Mouse (Mus musculus) CD4-positive, CD25-positive, alpha-beta regulatory T cell, adult 9 weeks (primary cell): ENCODE measurements around the gene B9d2. TPM values are rescaled to one million over a fixed set of nuclear protein-coding genes. Genes with fewer than 3 reads are reported as not detected.

ENCODE experiments used
- polyA plus RNA-seq: library from polyadenylated mRNA; unstranded; fragments of 100-300 nt; shearing (Covaris generic); gene quantifications from one replicate; pipeline ENCODE4 v1.2.1, GENCODE M21; 2017

The B9d2 gene
- polyA plus RNA-seq, result 55.3 TPM

DNA sequence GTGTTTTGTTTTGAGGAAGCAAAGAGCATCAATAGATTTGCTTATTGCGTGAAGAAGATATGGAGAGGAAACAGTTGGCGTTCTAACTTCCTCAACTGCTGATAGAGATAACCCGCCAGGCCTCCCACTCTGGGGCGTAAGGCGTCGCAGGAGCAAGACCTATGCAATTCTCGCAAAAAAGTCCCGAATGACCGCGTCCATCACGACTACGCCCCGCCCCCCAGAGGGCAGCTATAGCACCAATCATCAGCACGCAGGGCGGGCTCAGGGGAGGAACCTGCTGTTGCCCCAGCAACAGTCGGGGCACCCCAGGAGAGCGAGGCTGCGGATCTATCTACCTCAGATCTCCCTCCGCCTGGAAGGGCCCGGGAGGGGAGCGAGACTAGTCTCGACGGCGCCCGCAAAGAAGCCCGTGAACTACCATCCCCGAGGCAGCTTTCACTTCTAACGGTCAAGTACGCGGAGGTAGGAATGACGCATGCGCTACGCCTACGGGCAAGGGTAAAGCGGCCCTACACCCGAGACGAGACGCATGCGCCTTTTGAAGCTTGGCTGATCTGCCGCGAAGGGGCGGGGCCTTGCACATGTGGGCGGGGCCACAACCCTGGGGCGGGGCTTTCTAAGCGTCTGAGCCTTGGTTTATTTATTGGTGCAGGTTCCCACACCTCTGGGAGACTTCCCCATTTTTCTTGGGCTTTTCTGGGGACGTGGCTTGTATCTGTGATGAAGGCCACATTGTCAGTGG, at the start of gene B9d2:
Gene B9d2 (plus strand): TSS at position 267 of the 745 bp plus-strand sequence.

DNA sequence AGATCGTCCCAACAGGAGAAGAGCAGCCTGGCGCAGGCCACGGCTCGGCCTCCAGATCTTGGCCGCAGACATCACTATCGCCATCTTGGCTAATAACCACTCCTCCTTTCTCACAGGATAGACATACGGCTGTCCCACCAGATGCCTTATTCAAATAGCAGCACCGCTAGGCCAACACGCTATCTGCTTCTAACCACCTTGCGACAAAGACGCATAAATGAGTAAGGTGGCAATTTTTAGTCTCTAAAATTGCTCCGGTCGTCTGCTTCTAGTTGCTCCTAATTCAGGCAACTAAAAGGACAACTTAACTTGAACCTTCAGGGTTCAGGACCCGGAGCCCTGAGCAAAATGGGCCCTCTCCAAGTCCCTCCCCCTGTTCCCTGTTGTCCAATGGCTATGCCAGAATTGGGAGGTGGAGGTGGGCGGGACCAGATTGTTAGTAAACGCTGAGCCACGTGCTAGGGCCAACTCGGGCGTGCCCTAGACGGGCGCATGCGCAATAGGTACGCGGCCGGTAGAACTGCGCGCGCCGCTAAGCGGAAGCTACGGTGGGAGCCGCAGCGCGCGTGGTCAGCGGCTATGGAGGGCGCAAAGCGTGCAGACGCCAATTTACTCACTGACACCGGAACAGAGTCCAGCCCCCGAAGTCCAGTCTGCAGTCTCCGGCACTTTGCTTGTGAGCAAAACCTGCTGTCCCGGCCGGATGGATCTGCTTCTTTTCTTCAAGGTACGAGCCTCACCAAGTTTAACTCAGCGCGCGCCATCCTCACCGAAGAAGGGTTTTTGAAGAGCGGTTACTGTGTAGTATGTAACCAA, 21.7 kb upstream of the B9d2 start, which contains the start of the genes Bckdha and Exosc5:
Gene Bckdha (minus strand): TSS at position 325 of the 816 bp plus-strand sequence.
Gene Exosc5 (plus strand): TSS at position 508 of the 816 bp plus-strand sequence.

GRCm38 (mm10) chr7:25674719-25675300, 5.8 kb upstream of the B9d2 start, which contains the start of gene Tmem91:
Tmem91 (minus strand) TSS chr7:25675166.

DNA sequence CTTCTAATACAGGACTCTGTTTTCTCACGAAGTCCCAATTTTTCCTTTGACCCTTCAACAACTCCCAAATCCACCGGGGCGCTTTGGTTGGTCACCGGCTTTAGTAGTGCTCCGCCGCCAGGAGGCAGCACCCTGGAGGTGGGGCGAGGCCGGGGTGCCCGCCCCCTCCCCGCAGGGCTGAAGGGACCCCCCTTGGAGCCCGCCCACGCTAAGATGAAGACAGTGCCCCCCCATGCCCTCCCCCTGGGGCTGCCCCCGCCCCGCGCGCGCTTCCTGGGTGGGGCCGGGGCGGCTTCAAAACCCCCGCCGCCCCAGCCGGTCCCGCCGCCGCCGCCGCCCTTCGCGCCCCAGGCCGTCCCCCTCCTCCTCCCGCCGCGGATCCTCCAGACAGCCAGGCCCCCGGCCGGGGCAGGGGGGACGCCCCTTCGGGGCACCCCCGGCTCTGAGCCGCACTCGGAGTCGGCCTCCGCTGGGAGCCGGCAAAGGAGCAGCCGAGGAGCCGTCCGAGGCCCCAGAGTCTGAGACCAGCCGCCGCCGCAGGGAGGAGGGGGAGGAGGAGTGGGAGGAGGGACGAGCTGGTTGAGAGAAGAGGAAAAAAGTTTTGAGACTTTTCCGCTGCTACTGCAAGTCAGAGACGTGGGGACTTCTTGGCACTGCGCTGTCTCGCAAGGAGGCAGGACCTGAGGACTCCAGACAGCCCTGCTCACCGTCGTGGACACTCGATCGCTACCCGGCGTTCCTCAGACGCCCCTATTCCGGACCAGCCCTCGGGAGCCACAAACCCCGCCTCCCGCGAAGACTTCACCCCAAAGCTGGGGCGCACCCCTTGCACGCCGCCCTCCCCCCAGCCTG, 6.3 kb downstream of the B9d2 start, which contains the start of gene Tgfb1:
Gene Tgfb1 (plus strand): TSS at position 323 of the 852 bp plus-strand sequence.

GRCm38 (mm10) chr7:25718788-25719417, 38.3 kb downstream of the B9d2 start, which contains the start of gene Ccdc97:
Ccdc97 (minus strand) TSS chr7:25719088.

Other genes starting within 250 kb of the B9d2 start
- gene Ceacam1, start 203.2 kb upstream of the B9d2 start, polyA plus RNA-seq, result 0.89 TPM
- gene Ceacam2, start 140.9 kb upstream of the B9d2 start, polyA plus RNA-seq, result not detected
- not detected for gene Erich4, start 64.9 kb upstream of the B9d2 start, polyA plus RNA-seq
- 89.7 TPM for gene Dmac2, start 61.4 kb upstream of the B9d2 start, polyA plus RNA-seq
- 0.33 TPM for gene B3gnt8, start 54.1 kb upstream of the B9d2 start, polyA plus RNA-seq
- 65.1 TPM for gene Bckdha, start 21.8 kb upstream of the B9d2 start, polyA plus RNA-seq
- gene Exosc5, start 21.6 kb upstream of the B9d2 start, polyA plus RNA-seq, result 151 TPM
- gene Tmem91, start 5.6 kb upstream of the B9d2 start, polyA plus RNA-seq, result 6.6 TPM
- gene Tgfb1, start 6.2 kb downstream of the B9d2 start, polyA plus RNA-seq, result 48.8 TPM
- 81.3 TPM for gene Ccdc97, start 38.3 kb downstream of the B9d2 start, polyA plus RNA-seq
- gene Hnrnpul1, start 74.0 kb downstream of the B9d2 start, polyA plus RNA-seq, result 45.4 TPM
- 31.8 TPM for gene Axl, start 107.9 kb downstream of the B9d2 start, polyA plus RNA-seq
- gene Cyp2s1, start 136.1 kb downstream of the B9d2 start, polyA plus RNA-seq, result 7.3 TPM
- gene Cyp2b10, start 216.8 kb downstream of the B9d2 start, polyA plus RNA-seq, result not detected